Mouse (Mus musculus) bone marrow macrophage, adult 2 months (primary cell): ENCODE results near the gene Gan.

Source experiments
- CTCF ChIP-seq: IDR thresholded peaks from 2 replicates; pipeline ENCODE4 v1.5.1; 2012; ENCODE audit warnings: low read depth, mild to moderate bottlenecking, low read length, moderate library complexity
- POLR2A ChIP-seq: IDR thresholded peaks from 2 replicates; pipeline ENCODE4 v1.6.1; 2012; ENCODE audit warnings: mild to moderate bottlenecking, low read depth, low read length, borderline replicate concordance

DNA sequence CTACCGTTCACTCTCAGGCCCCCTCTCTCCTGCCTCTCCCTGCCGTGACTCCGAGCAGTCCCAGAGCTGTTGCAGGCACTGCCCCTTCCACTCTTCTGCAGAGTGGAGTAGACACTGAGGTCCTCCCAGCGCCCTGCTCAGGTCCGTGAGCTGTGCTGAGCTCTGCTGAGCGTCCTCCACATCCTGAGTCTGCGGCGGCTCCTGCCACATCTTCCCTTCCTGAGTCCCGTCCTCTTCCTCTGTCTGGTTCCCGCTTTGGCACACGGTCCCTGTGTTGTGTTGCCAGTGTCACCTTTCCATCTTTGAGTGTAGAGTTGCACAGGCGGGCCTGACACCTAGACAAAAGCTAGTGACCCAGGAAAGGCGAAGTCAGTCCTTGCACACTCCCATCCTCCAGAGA is 42.4 kb downstream of the Gan start:
- TF ChIP-seq CTCF (no peak), POLR2A (no peak)
